Mouse (Mus musculus): ENCODE results near the gene P2rx1. TPM values are rescaled to one million over a fixed set of nuclear protein-coding genes. Genes with fewer than 3 reads are reported as not detected.
A peak's percentile ranks its signal among the peaks of the same experiment; 100 is the strongest.

Gene P2rx1
- polyA plus RNA-seq, 1 experiment, result 0.44 TPM

DNA sequence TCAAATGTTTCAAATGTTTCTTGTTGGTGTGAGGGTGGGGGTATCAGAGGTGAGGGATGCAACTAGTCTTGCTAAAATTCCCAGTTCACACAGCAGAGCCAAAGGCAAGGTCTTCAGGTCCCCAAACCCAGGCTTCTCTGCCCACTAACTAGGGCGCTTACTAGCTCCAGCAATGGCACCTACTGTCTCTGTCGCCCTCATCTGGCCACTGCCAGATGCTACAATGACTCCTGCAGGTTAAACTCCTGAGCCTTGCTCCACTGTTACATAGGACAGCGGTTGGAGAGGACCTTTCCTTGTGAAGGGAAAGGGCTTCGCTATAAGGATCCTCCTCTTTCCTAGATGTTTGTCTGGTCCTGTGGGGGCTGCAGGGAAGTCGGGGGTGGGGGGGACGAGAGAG is 2.1 kb downstream of the P2rx1 start:
- Histone ChIP-seq H3K4me1 (ENCODE audit: control insufficient read depth, insufficient read depth, low read length) (no peaks in the 10 kb centered on the region), H3K4me3 (ENCODE audit: control insufficient read depth, low read depth, low read length) (no peak overlapping the region), H3K27ac (ENCODE audit: control insufficient read depth, insufficient read depth, low read depth, low read length) (no peak overlapping the region), H3K27me3 (ENCODE audit: control insufficient read depth, insufficient read depth, low read length) (no peaks in the 10 kb centered on the region), H3K36me3 (ENCODE audit: control insufficient read depth, insufficient read depth, low read length) (no peaks in the 10 kb centered on the region)
- TF ChIP-seq POLR2A (IDR thresholded peaks at IDR 0.05; ENCODE audit: control insufficient read depth, low read depth, low read length) (no peak), CTCF (IDR thresholded peaks at IDR 0.05; ENCODE audit: control insufficient read depth, insufficient read depth, insufficient replicate concordance, low read depth, low read length) (peak; percentile 79; the same call in 1 of the 2 replicates)

DNA sequence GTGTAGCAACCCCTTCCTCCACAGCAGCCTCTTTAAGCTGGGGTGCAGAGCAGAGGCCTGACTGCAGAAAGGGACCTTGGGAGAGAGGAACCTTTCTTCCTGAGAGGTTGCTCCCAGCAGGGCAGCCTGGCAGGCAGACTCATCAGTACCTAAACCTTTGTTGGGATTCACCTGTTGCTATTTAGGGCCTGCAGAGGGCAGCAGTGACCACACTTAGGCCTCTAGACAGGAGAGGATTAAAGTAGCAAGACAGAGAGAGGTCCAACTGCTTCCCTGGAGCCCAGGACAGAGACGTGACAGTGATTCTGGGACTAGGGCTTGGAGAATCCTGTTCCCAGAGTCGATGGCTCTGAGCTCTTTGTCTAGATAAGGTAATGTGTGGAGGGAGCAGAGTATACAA is 7.5 kb downstream of the P2rx1 start:
- Histone ChIP-seq H3K4me1 (ENCODE audit: control insufficient read depth, insufficient read depth, low read length) (no peaks in the 10 kb centered on the region), H3K4me3 (ENCODE audit: control insufficient read depth, low read depth, low read length) (no peak overlapping the region), H3K27me3 (ENCODE audit: control insufficient read depth, insufficient read depth, low read length) (no peaks in the 10 kb centered on the region), H3K27ac (ENCODE audit: control insufficient read depth, insufficient read depth, low read depth, low read length) (no peak overlapping the region), H3K36me3 (ENCODE audit: control insufficient read depth, insufficient read depth, low read length) (no peaks in the 10 kb centered on the region)
- TF ChIP-seq POLR2A (IDR thresholded peaks at IDR 0.05; ENCODE audit: control insufficient read depth, low read depth, low read length), result no peak
- TF ChIP-seq CTCF (IDR thresholded peaks at IDR 0.05; ENCODE audit: control insufficient read depth, insufficient read depth, insufficient replicate concordance, low read depth, low read length), result peak; percentile 50; the same call in 1 of the 2 replicates

DNA sequence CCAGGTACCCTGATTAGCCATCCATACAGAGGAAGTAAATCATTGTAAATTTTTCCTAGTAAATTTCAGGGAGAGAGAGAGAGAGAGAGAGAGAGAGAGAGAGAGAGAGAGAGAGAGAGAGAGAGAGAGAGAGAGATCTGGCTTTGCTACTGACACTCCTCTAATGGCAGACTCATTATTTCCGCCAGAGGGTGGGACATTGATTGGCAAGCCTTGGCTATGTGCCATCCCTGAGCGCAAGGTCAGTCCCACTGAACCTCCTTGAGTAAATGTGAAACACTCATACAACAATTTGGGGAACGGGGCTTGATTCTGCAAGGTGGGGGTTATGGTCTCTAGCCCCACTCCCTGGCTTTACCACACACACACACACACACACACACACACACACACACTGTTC is 8.2 kb downstream of the P2rx1 start:
- Histone ChIP-seq H3K27me3 (ENCODE audit: control insufficient read depth, insufficient read depth, low read length) (no peaks in the 10 kb centered on the region), H3K36me3 (ENCODE audit: control insufficient read depth, insufficient read depth, low read length) (no peaks in the 10 kb centered on the region), H3K4me1 (ENCODE audit: control insufficient read depth, insufficient read depth, low read length) (no peaks in the 10 kb centered on the region), H3K4me3 (ENCODE audit: control insufficient read depth, low read depth, low read length) (no peak overlapping the region), H3K27ac (ENCODE audit: control insufficient read depth, insufficient read depth, low read depth, low read length) (no peak overlapping the region)
- no peak for TF ChIP-seq CTCF (IDR thresholded peaks at IDR 0.05; ENCODE audit: control insufficient read depth, insufficient read depth, insufficient replicate concordance, low read depth, low read length)
- no peak for TF ChIP-seq POLR2A (IDR thresholded peaks at IDR 0.05; ENCODE audit: control insufficient read depth, low read depth, low read length)

DNA sequence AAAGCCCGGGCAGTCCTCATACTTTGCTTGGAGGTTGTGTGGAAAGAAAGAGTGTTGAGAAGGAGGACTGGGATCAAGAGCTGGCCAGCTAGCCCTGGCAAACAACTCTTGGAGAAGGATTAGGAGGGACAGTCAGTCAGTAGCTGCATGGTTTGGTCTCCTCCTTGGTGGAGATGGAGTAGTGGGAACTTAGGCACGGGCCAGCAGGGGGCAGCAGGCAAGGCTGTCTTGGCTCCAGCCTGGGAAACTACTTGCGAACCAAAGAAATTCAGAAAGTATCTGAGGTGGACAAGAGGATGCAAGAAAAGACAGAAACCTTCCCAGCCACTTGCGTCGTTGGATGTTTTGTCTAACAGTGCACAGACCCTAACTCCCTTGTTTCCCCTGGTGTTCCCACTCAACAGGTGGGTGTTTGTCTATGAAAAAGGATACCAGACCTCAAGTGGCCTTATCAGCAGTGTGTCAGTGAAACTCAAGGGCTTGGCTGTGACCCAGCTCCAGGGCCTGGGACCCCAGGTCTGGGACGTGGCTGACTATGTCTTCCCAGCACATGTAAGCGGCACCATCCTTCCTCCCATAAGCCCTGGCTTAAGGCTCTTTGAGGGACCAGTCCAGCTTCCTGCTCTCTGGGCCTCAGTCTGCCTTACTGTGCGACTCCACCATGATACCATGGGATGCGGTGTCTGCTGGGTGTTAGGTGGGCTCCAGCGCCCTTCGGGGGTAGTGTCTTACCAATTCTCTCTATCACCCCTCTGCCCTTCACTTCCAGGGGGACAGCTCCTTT is 9.0 kb downstream of the P2rx1 start:
- H3K27ac ChIP-seq (ENCODE audit: control insufficient read depth, insufficient read depth, low read depth, low read length), result no peak overlapping the region
- H3K27me3 ChIP-seq (ENCODE audit: control insufficient read depth, insufficient read depth, low read length), result no peaks in the 10 kb centered on the region
- H3K4me1 ChIP-seq (ENCODE audit: control insufficient read depth, insufficient read depth, low read length), result no peaks in the 10 kb centered on the region
- no peaks in the 10 kb centered on the region for H3K36me3 ChIP-seq (ENCODE audit: control insufficient read depth, insufficient read depth, low read length)
- no peak overlapping the region for H3K4me3 ChIP-seq (ENCODE audit: control insufficient read depth, low read depth, low read length)
- TF ChIP-seq CTCF (IDR thresholded peaks at IDR 0.05; ENCODE audit: control insufficient read depth, insufficient read depth, insufficient replicate concordance, low read depth, low read length) (peak; percentile 64; the same call in 1 of the 2 replicates), POLR2A (IDR thresholded peaks at IDR 0.05; ENCODE audit: control insufficient read depth, low read depth, low read length) (no peak)

DNA sequence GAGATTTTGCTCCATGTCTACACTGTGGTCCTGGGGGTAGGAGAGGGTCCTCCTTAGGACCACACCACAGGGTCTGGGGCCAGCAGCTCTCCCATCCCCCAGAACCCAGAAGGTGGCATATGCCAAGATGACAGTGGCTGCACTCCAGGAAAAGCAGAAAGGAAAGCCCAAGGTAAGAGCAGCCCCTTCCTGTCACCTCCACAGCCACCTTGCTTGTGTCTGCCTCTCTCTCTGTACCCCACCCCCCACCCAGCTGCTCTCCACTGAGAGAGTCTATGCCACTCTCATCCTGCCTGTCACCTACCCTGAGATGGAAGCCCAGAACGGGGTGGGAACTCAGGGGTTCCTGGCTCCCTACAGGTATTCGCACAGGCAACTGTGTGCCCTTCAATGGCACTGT is 9.9 kb downstream of the P2rx1 start:
- H3K4me3 ChIP-seq (ENCODE audit: control insufficient read depth, low read depth, low read length), result no peak overlapping the region
- H3K4me1 ChIP-seq (ENCODE audit: control insufficient read depth, insufficient read depth, low read length), result no peaks in the 10 kb centered on the region
- TF ChIP-seq POLR2A (IDR thresholded peaks at IDR 0.05; ENCODE audit: control insufficient read depth, low read depth, low read length), result no peak
- no peak for TF ChIP-seq CTCF (IDR thresholded peaks at IDR 0.05; ENCODE audit: control insufficient read depth, insufficient read depth, insufficient replicate concordance, low read depth, low read length)
- H3K27ac ChIP-seq (ENCODE audit: control insufficient read depth, insufficient read depth, low read depth, low read length), result no peak overlapping the region
- no peaks in the 10 kb centered on the region for H3K27me3 ChIP-seq (ENCODE audit: control insufficient read depth, insufficient read depth, low read length)
- no peaks in the 10 kb centered on the region for H3K36me3 ChIP-seq (ENCODE audit: control insufficient read depth, insufficient read depth, low read length)

DNA sequence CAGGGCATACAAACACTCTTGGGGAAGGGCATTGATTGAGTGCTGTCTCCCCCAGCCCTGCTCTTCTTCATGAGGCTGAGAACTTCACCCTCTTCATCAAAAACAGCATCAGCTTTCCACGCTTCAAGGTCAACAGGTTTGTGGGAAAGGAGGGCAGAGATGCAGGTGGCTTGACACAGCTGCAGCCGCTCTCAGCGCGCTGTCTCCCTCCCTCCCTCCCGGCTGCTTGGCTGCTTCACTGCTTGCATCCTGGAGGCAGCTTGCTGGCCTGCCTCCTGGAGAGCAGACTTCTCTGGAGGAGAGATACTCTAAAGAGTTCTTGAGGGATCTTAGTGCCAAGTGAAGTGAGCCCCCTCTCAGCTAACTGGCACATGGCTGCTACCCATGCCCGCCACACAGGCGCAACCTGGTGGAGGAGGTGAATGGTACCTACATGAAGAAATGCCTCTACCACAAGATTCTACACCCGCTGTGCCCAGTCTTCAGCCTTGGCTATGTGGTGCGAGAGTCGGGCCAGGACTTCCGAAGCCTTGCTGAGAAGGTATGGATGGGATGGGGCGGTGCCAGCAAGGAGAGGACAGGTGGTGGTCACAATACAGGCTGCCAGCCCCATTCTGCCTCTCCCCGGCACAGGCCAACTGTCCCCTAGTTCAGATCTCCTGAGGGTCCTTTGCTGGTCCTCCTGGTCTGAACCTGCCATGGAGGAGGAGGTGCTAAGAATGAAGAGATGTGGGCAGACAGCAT is 10.8 kb downstream of the P2rx1 start:
- Histone ChIP-seq H3K27me3 (ENCODE audit: control insufficient read depth, insufficient read depth, low read length) (no peaks in the 10 kb centered on the region), H3K27ac (ENCODE audit: control insufficient read depth, insufficient read depth, low read depth, low read length) (no peak overlapping the region), H3K4me3 (ENCODE audit: control insufficient read depth, low read depth, low read length) (no peak overlapping the region), H3K36me3 (ENCODE audit: control insufficient read depth, insufficient read depth, low read length) (no peaks in the 10 kb centered on the region), H3K4me1 (ENCODE audit: control insufficient read depth, insufficient read depth, low read length) (no peaks in the 10 kb centered on the region; the same call in none of the 2 replicates)
- TF ChIP-seq CTCF (IDR thresholded peaks at IDR 0.05; ENCODE audit: control insufficient read depth, insufficient read depth, insufficient replicate concordance, low read depth, low read length) (no peak), POLR2A (IDR thresholded peaks at IDR 0.05; ENCODE audit: control insufficient read depth, low read depth, low read length) (no peak)

DNA sequence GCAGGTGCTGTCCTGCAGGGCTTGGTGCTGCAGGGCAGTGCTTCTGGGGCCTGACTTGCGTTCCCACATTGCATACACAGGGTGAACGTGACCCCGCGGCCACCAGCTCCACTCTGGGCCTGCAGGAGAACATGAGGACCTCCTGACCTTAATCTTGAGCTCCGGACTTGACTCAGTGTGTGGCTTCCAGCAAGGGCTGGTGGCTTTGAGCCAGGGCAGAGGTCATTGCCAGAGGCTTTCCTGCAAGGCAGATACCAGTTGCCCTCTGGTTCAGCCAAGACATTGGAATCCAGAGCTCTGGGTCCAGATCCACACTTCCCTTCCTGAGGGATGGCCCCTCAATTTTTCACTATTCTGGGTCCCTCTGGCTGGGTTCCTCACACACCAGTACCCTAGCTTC is 15.1 kb downstream of the P2rx1 start:
- Histone ChIP-seq H3K27ac (ENCODE audit: control insufficient read depth, insufficient read depth, low read depth, low read length) (no peak overlapping the region), H3K4me1 (ENCODE audit: control insufficient read depth, insufficient read depth, low read length) (peaks cover 4% of the 10 kb centered on the region), H3K27me3 (ENCODE audit: control insufficient read depth, insufficient read depth, low read length) (no peaks in the 10 kb centered on the region), H3K36me3 (ENCODE audit: control insufficient read depth, insufficient read depth, low read length) (no peaks in the 10 kb centered on the region), H3K4me3 (ENCODE audit: control insufficient read depth, low read depth, low read length) (no peak overlapping the region)
- TF ChIP-seq CTCF (IDR thresholded peaks at IDR 0.05; ENCODE audit: control insufficient read depth, insufficient read depth, insufficient replicate concordance, low read depth, low read length), result no peak
- TF ChIP-seq POLR2A (IDR thresholded peaks at IDR 0.05; ENCODE audit: control insufficient read depth, low read depth, low read length), result no peak
